Mouse (Mus musculus): ENCODE data around the gene Uqcrq.

DNA sequence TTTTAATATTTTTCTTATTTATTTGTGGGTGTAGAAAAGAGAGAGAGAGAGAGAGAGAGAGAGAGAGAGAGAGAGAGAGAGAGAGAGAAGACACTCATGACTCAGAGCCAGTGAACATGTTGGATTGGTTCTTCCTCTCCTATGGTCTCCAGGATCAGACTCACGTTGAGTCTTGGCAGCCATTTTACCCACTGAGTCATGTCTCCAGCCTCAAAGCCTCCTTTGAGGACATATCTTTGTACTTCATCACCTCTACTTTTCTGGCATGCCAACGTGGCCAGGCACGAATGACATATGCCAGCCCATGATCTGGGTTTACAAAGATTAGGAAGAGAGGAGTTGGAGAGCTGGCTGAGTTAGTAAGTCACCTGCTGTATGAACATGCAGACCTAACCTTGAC, 29.6 kb upstream of the Uqcrq start:
- TF ChIP-seq CTCF (IDR thresholded peaks at IDR 0.05; ENCODE audit: control insufficient read depth, insufficient read depth, insufficient read length) (no peak), USF1 (IDR thresholded peaks at IDR 0.05; ENCODE audit: low read depth) (no peak), CEBPB (IDR thresholded peaks at IDR 0.05; ENCODE audit: low read depth) (no peak), MYOD1 (IDR thresholded peaks at IDR 0.05; ENCODE audit: control insufficient read depth, insufficient read length, low read depth) (no peak), MAX (IDR thresholded peaks at IDR 0.05) (no peak), MYOG (IDR thresholded peaks at IDR 0.05; ENCODE audit: control insufficient read depth, extremely low read depth, insufficient read length) (no peak), FOSL1 (IDR thresholded peaks at IDR 0.05; ENCODE audit: insufficient read depth, low read length, poor library complexity, severe bottlenecking) (no peak)

All from C2C12 (cell line).